In the genomic region with DNA sequence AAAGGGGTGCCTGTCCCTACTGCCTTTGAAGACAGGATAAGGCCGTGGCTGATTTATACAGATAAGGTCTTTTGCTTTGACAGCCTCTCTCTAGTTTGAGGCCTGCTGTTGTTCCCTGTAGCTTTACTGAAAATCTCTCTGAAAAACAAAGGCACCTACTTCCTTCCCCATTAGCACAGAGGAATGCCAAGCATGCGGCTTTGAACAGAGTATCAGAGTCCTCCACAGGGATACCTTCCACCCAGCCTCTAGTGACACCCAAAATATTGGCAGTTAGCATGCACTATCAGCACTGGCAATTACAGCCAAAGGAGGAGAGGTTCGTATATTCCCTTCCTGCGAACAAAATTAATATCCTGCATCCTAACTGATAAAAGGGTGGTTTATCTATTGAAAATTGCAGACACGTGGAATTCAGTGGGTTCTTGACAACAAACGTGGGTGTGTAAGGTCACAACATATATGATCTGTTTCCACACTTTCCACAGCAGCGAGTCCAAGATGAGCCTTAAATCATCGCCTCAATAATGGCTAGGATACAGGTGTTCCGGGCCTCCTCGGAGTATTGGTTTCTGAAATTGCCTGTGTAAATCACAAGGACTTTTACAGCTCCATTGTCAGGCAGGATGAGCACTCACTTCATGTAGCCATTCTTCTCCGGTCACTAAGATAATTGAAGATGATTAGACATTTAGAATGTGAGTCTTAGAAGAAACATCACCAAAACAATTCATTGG, we compare ENCODE assay signal across 22 mouse cellular contexts.
DNase-seq lines count a peak whose midpoint lies in the region; ATAC-seq and TF ChIP-seq lines count a peak whose summit lies in the region.
"Had no signal": no experiment of that assay in that cellular context is flagged by ENCODE, and none has a peak within 500 bp of the region (broad histone marks: within the 10 kb centered on the region; RNA-seq: fewer than 3 reads in every experiment).

No protein-coding gene starts in this region.

- no peaks in the 10 kb centered on the region for H3K36me3 ChIP-seq in forebrain, embryonic 10.5 days (replicated peaks)
- no peaks in the 10 kb centered on the region; the same call in 1 of the 2 replicates for H3K36me3 ChIP-seq in forebrain, embryonic 16.5 days (ENCODE audit: control insufficient read depth, insufficient read depth)
- no peaks in the 10 kb centered on the region for H3K36me3 ChIP-seq in kidney, embryonic 16.5 days (ENCODE audit: insufficient read depth, low read length)
- H3K36me3 ChIP-seq in kidney, adult 2 months (ENCODE audit: control insufficient read depth, insufficient read depth, low read length), result no peaks in the 10 kb centered on the region
- H3K36me3 ChIP-seq in neural tube, embryonic 12.5 days, result no peaks in the 10 kb centered on the region
- H3K36me3 ChIP-seq: embryonic facial prominence, embryonic 13.5 days; limb, embryonic 12.5 days had no signal

- no peak for TF ChIP-seq POLR2A in kidney, adult 2 months (IDR thresholded peaks at IDR 0.05; ENCODE audit: low read depth, low read length)

- no peak overlapping the region for H3K4me3 ChIP-seq in forebrain, embryonic 10.5 days
- H3K4me3 ChIP-seq in forebrain, embryonic 16.5 days (replicated peaks; ENCODE audit: low read length), result no peak overlapping the region
- H3K4me3 ChIP-seq in kidney, embryonic 16.5 days (ENCODE audit: low read length), result no peak overlapping the region
- no peak overlapping the region for H3K4me3 ChIP-seq in kidney, adult 2 months (ENCODE audit: insufficient read depth, low read depth, low read length)
- H3K4me3 ChIP-seq in neural tube, embryonic 12.5 days, result no peak overlapping the region
- H3K4me3 ChIP-seq: embryonic facial prominence, embryonic 13.5 days; limb, embryonic 12.5 days had no signal

- peak overlapping the region; percentile 22; the same call in 1 of the 2 replicates for H3K27ac ChIP-seq in forebrain, embryonic 10.5 days
- H3K27ac ChIP-seq in forebrain, embryonic 16.5 days (ENCODE audit: low read length), result no peak overlapping the region
- H3K27ac ChIP-seq in kidney, embryonic 16.5 days (ENCODE audit: low read length), result no peak overlapping the region
- no peak overlapping the region for H3K27ac ChIP-seq in kidney, adult 2 months (ENCODE audit: insufficient read depth, low read depth, low read length)
- no peak overlapping the region for H3K27ac ChIP-seq in neural tube, embryonic 12.5 days
- H3K27ac ChIP-seq: embryonic facial prominence, embryonic 13.5 days; limb, embryonic 12.5 days; liver, embryonic 14.5 days had no signal

- 72% methylated on average over 11 of the region's 11 CpGs for WGBS in forebrain, embryonic 10.5 days
- WGBS in forebrain, embryonic 16.5 days, result 69% methylated on average over 11 of the region's 11 CpGs
- 29% methylated on average over 11 of the region's 11 CpGs for WGBS in kidney, embryonic 16.5 days
- 42% methylated on average over 11 of the region's 11 CpGs for WGBS in kidney, adult 2 months
- WGBS in neural tube, embryonic 12.5 days, result 41% methylated on average over 11 of the region's 11 CpGs

- no peaks in the 10 kb centered on the region for H3K27me3 ChIP-seq in forebrain, embryonic 10.5 days (ENCODE audit: poor library complexity, severe bottlenecking)
- no peaks in the 10 kb centered on the region for H3K27me3 ChIP-seq in forebrain, embryonic 16.5 days (replicated peaks; ENCODE audit: control insufficient read depth, insufficient read depth, low read length)
- no peaks in the 10 kb centered on the region for H3K27me3 ChIP-seq in kidney, embryonic 16.5 days (ENCODE audit: insufficient read depth, low read length)
- H3K27me3 ChIP-seq in kidney, adult 2 months (replicated peaks; ENCODE audit: control insufficient read depth, insufficient read depth, low read length), result no peaks in the 10 kb centered on the region
- H3K27me3 ChIP-seq in neural tube, embryonic 12.5 days (replicated peaks), result no peaks in the 10 kb centered on the region
- H3K27me3 ChIP-seq: CH12.LX; embryonic facial prominence, embryonic 13.5 days; limb, embryonic 12.5 days had no signal

- H3K4me1 ChIP-seq in forebrain, embryonic 10.5 days, result peaks cover 8% of the 10 kb centered on the region
- peaks cover 7% of the 10 kb centered on the region; the same call in 1 of the 2 replicates for H3K4me1 ChIP-seq in forebrain, embryonic 16.5 days (replicated peaks; ENCODE audit: control insufficient read depth, insufficient read depth, low read length)
- peaks cover 9% of the 10 kb centered on the region; the same call in 1 of the 2 replicates for H3K4me1 ChIP-seq in kidney, embryonic 16.5 days (ENCODE audit: insufficient read depth, low read length)
- H3K4me1 ChIP-seq in kidney, adult 2 months (ENCODE audit: control insufficient read depth, insufficient read depth, low read length), result peaks cover 8% of the 10 kb centered on the region; the same call in 1 of the 2 replicates
- H3K4me1 ChIP-seq in neural tube, embryonic 12.5 days, result peaks cover 5% of the 10 kb centered on the region
- H3K4me1 ChIP-seq: embryonic facial prominence, embryonic 13.5 days; limb, embryonic 12.5 days had no signal

- no peak overlapping the region for H3K9ac ChIP-seq in forebrain, embryonic 16.5 days (replicated peaks; ENCODE audit: low read depth, low read length)
- H3K9ac ChIP-seq in kidney, embryonic 16.5 days (replicated peaks; ENCODE audit: low read length), result no peak overlapping the region
- no peak overlapping the region for H3K9ac ChIP-seq in neural tube, embryonic 12.5 days
- H3K9ac ChIP-seq: embryonic facial prominence, embryonic 13.5 days; limb, embryonic 12.5 days; liver, embryonic 14.5 days had no signal

- ATAC-seq in forebrain, embryonic 16.5 days, result no peak
- peak; percentile 27; the same call in 1 of the 2 replicates for ATAC-seq in kidney, embryonic 16.5 days (ENCODE audit: low FRiP score, low TSS enrichment)
- peak; percentile 61; the same call in 1 of the 2 replicates for ATAC-seq in neural tube, embryonic 12.5 days (ENCODE audit: low FRiP score, low read depth)
- ATAC-seq: hindbrain, embryonic 16.5 days had no signal

- no peaks in the 10 kb centered on the region for H3K9me3 ChIP-seq in forebrain, embryonic 10.5 days
- no peaks in the 10 kb centered on the region for H3K9me3 ChIP-seq in forebrain, embryonic 16.5 days (ENCODE audit: control insufficient read depth, low read length)
- no peaks in the 10 kb centered on the region for H3K9me3 ChIP-seq in kidney, embryonic 16.5 days (ENCODE audit: low read length)
- no peaks in the 10 kb centered on the region for H3K9me3 ChIP-seq in neural tube, embryonic 12.5 days
- H3K9me3 ChIP-seq: embryonic facial prominence, embryonic 13.5 days; limb, embryonic 12.5 days had no signal

- no peak for TF ChIP-seq CTCF in kidney, adult 2 months (conservative IDR thresholded peaks at IDR 0.05; ENCODE audit: insufficient read depth, insufficient read length, low read depth, low read length)

- H3K4me2 ChIP-seq in forebrain, embryonic 16.5 days (ENCODE audit: low read length), result no peak overlapping the region
- no peak overlapping the region for H3K4me2 ChIP-seq in kidney, embryonic 16.5 days (replicated peaks; ENCODE audit: low read depth, low read length)
- no peak overlapping the region for H3K4me2 ChIP-seq in neural tube, embryonic 12.5 days (replicated peaks)
- H3K4me2 ChIP-seq: embryonic facial prominence, embryonic 13.5 days; limb, embryonic 12.5 days; midbrain, embryonic 11.5 days had no signal

- DNase-seq in forebrain, embryonic 10.5 days (ENCODE audit: extremely low spot score, low spot score), result no peak
- DNase-seq in kidney, adult 2 months, result no peak
- peak; percentile 64 for DNase-seq in R1 (ENCODE audit: low read depth, low spot score)
- no peak for DNase-seq in urinary bladder, postnatal 36 days (ENCODE audit: low spot score in 2 of 2)
- DNase-seq: adrenal gland, postnatal 10 days; cerebellum, adult 11-12 months; cerebellum, postnatal 25 days; gastrocnemius, postnatal 25 days; heart, postnatal 10 days; kidney, adult 18-20 months; kidney, postnatal 4 days; lung, postnatal 14 days; thymus, adult 18-20 months had no signal
